Mouse (Mus musculus) testis, adult 2 months (tissue): Measurements from ENCODE around the gene Mc3r.

Source experiments
- CTCF ChIP-seq: fragments of 200-500 bp; IDR thresholded peaks from 2 replicates; pipeline ENCODE4 v1.5.1; 2012; ENCODE audit warnings: low read depth, mild to moderate bottlenecking, inconsistent platforms, low read length, moderate library complexity; ENCODE audit not compliant: control insufficient read depth, insufficient read depth, insufficient replicate concordance
- POLR2A ChIP-seq: fragments of 200-500 bp; IDR thresholded peaks from 2 replicates; pipeline ENCODE4 v1.6.1; 2012; ENCODE audit warnings: low read depth, mild to moderate bottlenecking, inconsistent platforms, low read length, moderate library complexity; ENCODE audit not compliant: control insufficient read depth

- TF ChIP-seq CTCF: no peak
- TF ChIP-seq POLR2A: no peak
These were observed 22.8 kb downstream of the Mc3r start for GRCm38 (mm10) chr2:172270974-172271697.
